Mouse (Mus musculus) heart, embryonic 13.5 days (tissue): ENCODE measurements around the gene Mxd1. TPM values are rescaled to one million over a fixed set of nuclear protein-coding genes. Genes with fewer than 3 reads are reported as not detected.

Source experiments
- ATAC-seq: fragments of 200-750 bp; cut with Nextera tagmentation; 2 replicates; pipeline ENCODE4 v1.8.0; 2017; ENCODE audit warnings: moderate TSS enrichment; ENCODE audit not compliant: insufficient number of reproducible peaks, low FRiP score, low TSS enrichment; ENCODE audit errors: extremely low read depth
- H3K27ac ChIP-seq: fragments of 300-500 bp; sonication (generic); replicated peaks from 2 replicates; pipeline ENCODE4 v1.5.1; 2015; ENCODE audit warnings: moderate library complexity, mild to moderate bottlenecking, inconsistent platforms
- H3K27me3 ChIP-seq: fragments of 300-500 bp; sonication (generic); replicated peaks from 2 replicates; pipeline ENCODE4 v1.6.1; 2015; ENCODE audit warnings: mild to moderate bottlenecking, inconsistent platforms
- H3K36me3 ChIP-seq: fragments of 300-500 bp; sonication (generic); 2 replicates; pipeline ENCODE4 v1.6.1; 2015; ENCODE audit warnings: mild to moderate bottlenecking, inconsistent platforms
- H3K4me1 ChIP-seq: fragments of 300-500 bp; sonication (generic); 2 replicates; pipeline ENCODE4 v1.6.1; 2015; ENCODE audit warnings: inconsistent platforms
- H3K4me2 ChIP-seq: fragments of 300-500 bp; sonication (generic); 2 replicates; pipeline ENCODE4 v1.6.1; 2015; ENCODE audit warnings: inconsistent platforms, mild to moderate bottlenecking, moderate library complexity
- H3K4me3 ChIP-seq: fragments of 300-500 bp; sonication (generic); 2 replicates; pipeline ENCODE4 v1.5.1; 2015; ENCODE audit warnings: moderate library complexity, mild to moderate bottlenecking, inconsistent platforms
- H3K9ac ChIP-seq: fragments of 300-500 bp; sonication (generic); 2 replicates; pipeline ENCODE4 v1.6.1; 2015; ENCODE audit warnings: inconsistent platforms, mild to moderate bottlenecking, moderate library complexity
- H3K9me3 ChIP-seq: fragments of 300-500 bp; sonication (generic); 2 replicates; pipeline ENCODE4 v1.6.1; 2016; ENCODE audit warnings: inconsistent platforms
- WGBS: fragments of 180-500 bp; shearing (Covaris S2); methylation state at CpG from one replicate; pipeline ENCODE4 v1.1.7; 2015; ENCODE audit warnings: mixed read lengths; 5-methylcytosine and 5-hydroxymethylcytosine counted together
- polyA plus RNA-seq: library from polyadenylated mRNA; unstranded; fragments of >200 nt; fragmentation: Nextera tagmentation; extraction: Ambion mirVana; gene quantifications from 2 replicates; pipeline ENCODE4 v1.2.1, GENCODE M21; 2015

Mxd1 gene
- polyA plus RNA-seq, 1 experiment from 2014 or later, result 8.5 TPM

GRCm38 (mm10) chr6:86678341-86678740 lies 9.4 kb upstream of the Mxd1 start:
- no peaks in the 10 kb centered on the region for H3K27me3 ChIP-seq
- no peak overlapping the region for H3K27ac ChIP-seq
- H3K36me3 ChIP-seq, result peaks cover 97% of the 10 kb centered on the region
- H3K4me3 ChIP-seq, result no peak overlapping the region
- no peak overlapping the region for H3K4me2 ChIP-seq
- H3K4me1 ChIP-seq, result peaks cover 4% of the 10 kb centered on the region
- no peak overlapping the region for H3K9ac ChIP-seq
- H3K9me3 ChIP-seq, result no peaks in the 10 kb centered on the region
- ATAC-seq, result no peak
- WGBS, result 92% methylated on average over 6 of the region's 6 CpGs

- 11% methylated on average over 2 of the region's 2 CpGs for WGBS
- Histone ChIP-seq H3K4me2 (no peak overlapping the region), H3K27me3 (no peaks in the 10 kb centered on the region), H3K4me3 (no peak overlapping the region), H3K27ac (no peak overlapping the region), H3K9ac (no peak overlapping the region), H3K36me3 (peaks cover 60% of the 10 kb centered on the region), H3K9me3 (no peaks in the 10 kb centered on the region), H3K4me1 (peaks cover 19% of the 10 kb centered on the region)
- ATAC-seq, result no peak
Measured at GRCm38 (mm10) chr6:86670873-86671272, 1.9 kb upstream of the Mxd1 start.

GRCm38 (mm10) chr6:86669240-86669727 lies 323 bp upstream of the Mxd1 start:
- Histone ChIP-seq H3K4me1 (peaks cover 19% of the 10 kb centered on the region), H3K9me3 (no peaks in the 10 kb centered on the region)
- under 1% methylated on average over 32 of the region's 37 CpGs for WGBS

GRCm38 (mm10) chr6:86667061-86667460 lies 1.9 kb downstream of the Mxd1 start:
- Histone ChIP-seq H3K36me3 (peaks cover 47% of the 10 kb centered on the region), H3K4me2 (peak overlapping the region; percentile 91), H3K9me3 (no peaks in the 10 kb centered on the region), H3K27ac (no peak overlapping the region), H3K4me1 (peaks cover 19% of the 10 kb centered on the region), H3K27me3 (no peaks in the 10 kb centered on the region), H3K4me3 (peak overlapping the region; percentile 93), H3K9ac (0 out of 2 replicates have a peak overlapping the region, but pooled peaks have one; percentile 93)
- ATAC-seq, result no peak
- 89% methylated on average over 10 of the region's 10 CpGs for WGBS

More at GRCm38 (mm10) chr6:86669240-86669727, 323 bp upstream of the Mxd1 start:
- Histone ChIP-seq H3K36me3 (peaks cover 53% of the 10 kb centered on the region), H3K27me3 (no peaks in the 10 kb centered on the region), H3K4me2 (peak overlapping the region; percentile 78), H3K4me3 (peak overlapping the region; percentile 93), H3K27ac (peak overlapping the region; percentile 76), H3K9ac (peak overlapping the region; percentile 79)
- peak; percentile 100 for ATAC-seq

GRCm38 (mm10) chr6:86665560-86666307 lies 3.2 kb downstream of the Mxd1 start:
- peaks cover 52% of the 10 kb centered on the region for H3K36me3 ChIP-seq
- no peaks in the 10 kb centered on the region for H3K9me3 ChIP-seq
- 80% methylated on average over 17 of the region's 17 CpGs for WGBS
- H3K9ac ChIP-seq, result no peak overlapping the region; the same call in 1 of the 2 replicates
- H3K27ac ChIP-seq, result no peak overlapping the region
- H3K27me3 ChIP-seq, result no peaks in the 10 kb centered on the region
- H3K4me3 ChIP-seq, result peak overlapping the region; percentile 9; the same call in 1 of the 2 replicates
- no peak for ATAC-seq
- H3K4me1 ChIP-seq, result peaks cover 19% of the 10 kb centered on the region
- H3K4me2 ChIP-seq, result peak overlapping the region; percentile 91

DNA sequence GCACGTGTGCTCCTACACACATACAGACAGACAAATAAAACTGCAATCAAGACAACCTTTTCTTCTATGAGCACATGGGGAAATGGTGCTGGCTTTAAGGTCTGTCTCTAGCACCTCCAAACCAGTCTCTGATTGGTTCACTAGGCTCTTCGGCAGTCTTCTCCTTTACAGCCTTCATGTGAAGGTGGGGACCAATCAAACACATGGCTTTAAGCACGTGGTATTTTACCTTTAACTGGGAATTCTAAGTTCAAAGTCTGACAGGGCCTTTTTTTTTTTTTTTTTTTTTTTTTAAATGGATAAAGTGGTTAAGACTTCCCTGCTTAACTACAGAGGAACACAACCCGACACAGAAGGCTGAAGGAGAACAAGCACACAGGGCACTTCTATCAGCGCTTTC lies 3.9 kb downstream of the Mxd1 start:
- H3K9ac ChIP-seq, result no peak overlapping the region
- 0 out of 2 replicates have a peak overlapping the region, but pooled peaks have one; percentile 2 for H3K4me3 ChIP-seq
- 80% methylated on average over 5 of the region's 5 CpGs for WGBS
- H3K4me2 ChIP-seq, result 0 out of 2 replicates have a peak overlapping the region, but pooled peaks have one; percentile 91
- no peak for ATAC-seq
- H3K27me3 ChIP-seq, result no peaks in the 10 kb centered on the region
- peaks cover 18% of the 10 kb centered on the region for H3K4me1 ChIP-seq
- no peak overlapping the region for H3K27ac ChIP-seq
- peaks cover 59% of the 10 kb centered on the region for H3K36me3 ChIP-seq
- H3K9me3 ChIP-seq, result no peaks in the 10 kb centered on the region

DNA sequence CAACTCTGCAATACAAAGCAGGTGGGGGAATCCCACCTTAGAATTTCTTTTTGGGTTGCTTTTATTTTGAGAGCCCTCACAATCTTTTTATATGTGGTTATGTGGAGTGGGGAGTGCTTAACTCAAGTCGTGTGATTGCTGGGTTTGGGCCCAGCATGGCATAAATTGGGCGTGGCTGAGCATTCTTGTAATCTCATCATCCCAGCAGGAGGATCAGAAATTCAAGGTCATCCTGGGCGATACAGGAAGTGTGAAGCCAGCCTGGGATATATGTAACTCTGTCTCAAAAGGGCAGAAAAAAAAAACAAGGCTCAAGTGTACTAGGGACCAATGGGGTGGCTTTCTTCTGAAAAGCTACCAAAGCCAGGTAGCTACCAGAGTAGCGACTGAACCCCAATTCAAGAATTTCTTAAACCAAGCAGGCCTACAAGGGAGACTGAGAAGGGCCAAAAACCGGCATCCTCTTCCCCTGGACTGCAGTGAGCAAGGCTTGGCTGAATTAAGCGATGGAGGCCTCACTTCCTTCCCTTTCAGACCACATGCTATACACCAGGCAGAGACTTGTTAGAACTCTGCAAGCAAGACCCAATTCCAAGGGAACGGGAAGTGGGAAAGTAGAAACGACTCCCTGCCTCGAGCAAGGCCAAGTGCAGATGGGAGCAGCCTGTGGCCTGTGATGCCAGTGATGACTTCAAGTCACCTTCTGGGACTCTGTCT lies 8.6 kb downstream of the Mxd1 start:
- Histone ChIP-seq H3K27ac (no peak overlapping the region), H3K27me3 (no peaks in the 10 kb centered on the region), H3K9ac (no peak overlapping the region), H3K4me2 (no peak overlapping the region), H3K9me3 (no peaks in the 10 kb centered on the region), H3K4me1 (peaks cover 15% of the 10 kb centered on the region), H3K4me3 (no peak overlapping the region), H3K36me3 (peaks cover 65% of the 10 kb centered on the region)
- ATAC-seq, result no peak
- WGBS, result 65% methylated on average over 9 of the region's 9 CpGs

DNA sequence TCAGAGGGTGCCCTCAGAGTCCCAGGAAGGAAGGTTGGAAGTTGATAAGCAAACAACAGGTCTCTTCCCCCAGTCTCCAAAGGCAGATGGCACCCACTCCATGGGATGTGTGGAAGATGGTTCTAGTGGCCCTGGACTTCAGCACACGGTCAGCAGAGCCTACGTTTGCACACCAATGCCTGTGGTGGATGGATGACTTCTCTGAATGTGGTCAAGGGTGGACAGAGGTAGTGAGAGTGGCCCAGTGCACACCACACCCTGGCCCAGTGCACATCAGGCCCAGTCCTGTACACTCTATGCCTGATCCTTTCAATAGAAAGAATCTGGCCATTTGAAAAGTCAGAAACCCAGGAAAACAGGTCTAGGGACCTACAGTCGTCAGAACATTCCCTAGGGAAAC lies 10.5 kb downstream of the Mxd1 start:
- Histone ChIP-seq H3K4me3 (no peak overlapping the region), H3K27me3 (no peaks in the 10 kb centered on the region), H3K9me3 (no peaks in the 10 kb centered on the region), H3K36me3 (peaks cover 65% of the 10 kb centered on the region), H3K4me2 (no peak overlapping the region), H3K27ac (no peak overlapping the region), H3K9ac (no peak overlapping the region), H3K4me1 (peaks cover 15% of the 10 kb centered on the region)
- WGBS, result 81% methylated on average over 3 of the region's 3 CpGs
- no peak for ATAC-seq

- ATAC-seq, result no peak
- H3K27me3 ChIP-seq, result no peaks in the 10 kb centered on the region
- peaks cover 59% of the 10 kb centered on the region for H3K36me3 ChIP-seq
- WGBS, result 77% methylated on average over 9 of the region's 9 CpGs
- no peaks in the 10 kb centered on the region for H3K9me3 ChIP-seq
- no peak overlapping the region for H3K9ac ChIP-seq
- no peak overlapping the region for H3K4me3 ChIP-seq
- H3K4me1 ChIP-seq, result peaks cover 15% of the 10 kb centered on the region
- H3K4me2 ChIP-seq, result no peak overlapping the region
- no peak overlapping the region for H3K27ac ChIP-seq
Measured at GRCm38 (mm10) chr6:86654270-86654916, 14.6 kb downstream of the Mxd1 start.

DNA sequence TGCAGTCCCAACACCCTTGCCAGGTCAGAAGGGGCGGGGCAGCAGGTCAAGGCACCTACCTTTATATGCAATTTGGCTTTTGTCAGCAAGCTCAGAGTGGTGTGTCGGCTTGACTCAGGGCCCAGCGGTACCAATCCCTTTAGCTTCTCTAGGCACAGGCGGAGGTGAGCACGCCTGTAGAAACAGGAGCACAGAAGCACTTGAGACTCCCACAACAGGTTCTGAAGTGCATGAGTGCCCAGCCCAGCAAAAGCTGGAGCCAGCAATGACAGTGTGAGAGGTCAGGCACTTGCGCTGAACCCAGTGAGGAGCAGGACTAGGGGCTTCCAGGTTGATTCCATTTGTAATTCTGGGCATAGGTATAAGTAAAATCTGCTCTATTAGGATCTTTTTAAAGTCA lies 15.9 kb downstream of the Mxd1 start:
- Histone ChIP-seq H3K9ac (no peak overlapping the region), H3K9me3 (no peaks in the 10 kb centered on the region), H3K36me3 (peaks cover 59% of the 10 kb centered on the region), H3K4me3 (no peak overlapping the region), H3K27ac (no peak overlapping the region), H3K4me2 (no peak overlapping the region), H3K27me3 (no peaks in the 10 kb centered on the region), H3K4me1 (peaks cover 15% of the 10 kb centered on the region)
- 85% methylated on average over 6 of the region's 6 CpGs for WGBS
- ATAC-seq, result no peak

DNA sequence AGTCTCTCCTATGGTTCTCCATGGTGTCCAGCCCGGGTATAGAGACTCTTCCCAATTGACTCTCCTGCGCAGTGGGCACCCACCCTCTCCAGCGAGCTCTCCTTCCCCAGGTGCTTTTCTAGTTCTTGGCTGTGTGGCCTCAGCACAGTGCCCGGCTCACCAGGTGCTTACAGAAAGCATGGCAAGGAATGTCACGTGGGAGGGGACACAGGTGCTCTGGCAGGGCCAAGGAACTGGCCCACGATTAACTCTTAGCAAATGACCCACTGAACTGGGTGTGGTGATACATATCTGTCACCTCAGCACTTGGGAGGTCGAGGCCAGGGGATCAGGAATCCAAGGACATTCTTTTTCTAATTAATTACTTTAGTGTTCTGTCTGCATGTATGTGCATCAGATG lies 22.8 kb downstream of the Mxd1 start:
- no peak for ATAC-seq
- Histone ChIP-seq H3K4me3 (no peak overlapping the region), H3K9me3 (no peaks in the 10 kb centered on the region), H3K9ac (no peak overlapping the region), H3K4me2 (no peak overlapping the region), H3K27me3 (no peaks in the 10 kb centered on the region), H3K36me3 (peaks cover 32% of the 10 kb centered on the region), H3K4me1 (peaks cover 12% of the 10 kb centered on the region), H3K27ac (no peak overlapping the region)
- WGBS, result 75% methylated on average over 7 of the region's 7 CpGs
